Mouse (Mus musculus) megakaryocyte progenitor cell, adult 5-6 weeks (primary cell): ENCODE measurements around the gene Zbtb39. TPM values are rescaled to one million over a fixed set of nuclear protein-coding genes. Genes with fewer than 3 reads are reported as not detected.
"Not testable (repeated sequence)": the region's sequence is repeated elsewhere in the genome, so short reads cannot be mapped to it uniquely, and the experiment has no call there.

Experiments used
- ATAC-seq: replicated peaks from 2 replicates; pipeline ENCODE4 v1.8.0; 2016; ENCODE audit warnings: mild to moderate bottlenecking, moderate TSS enrichment, inconsistent platforms; ENCODE audit not compliant: poor library complexity
- total RNA-seq, 2 experiments: library from RNA; stranded (forward) in 1 of 2; stranded (reverse) in 1 of 2; fragments of 157-497, 149-512 nt in 1 of 2; fragments of 200-1000 nt in 1 of 2; gene quantifications; 2 replicates each; pipeline versions ENCODE4 v1.2.3 to v1.2.4; 2015 to 2017

The Zbtb39 gene
- total RNA-seq, 2 experiments from 2014 or later: 2.0 to 4.7 TPM

DNA sequence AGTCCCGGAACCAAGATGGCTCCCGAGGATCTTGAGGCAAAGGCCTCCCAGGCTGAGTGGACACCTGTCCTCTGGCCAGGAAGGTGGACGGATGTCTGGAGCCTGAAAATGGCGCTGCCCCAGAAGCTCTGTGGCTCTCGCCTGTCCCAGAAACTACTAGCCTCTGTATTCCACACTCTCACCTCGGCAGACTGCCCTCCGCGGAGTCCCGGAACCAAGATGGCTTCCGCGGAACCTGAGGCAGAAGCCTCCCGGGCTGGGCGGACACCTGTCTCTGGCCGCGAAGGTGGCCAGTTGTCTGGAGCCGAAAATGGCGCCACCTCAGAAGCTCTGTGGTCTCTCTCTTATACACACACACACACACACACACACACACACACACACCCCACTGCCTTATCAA is 43.0 kb downstream of the Zbtb39 start:
- not testable (repeated sequence) for ATAC-seq

DNA sequence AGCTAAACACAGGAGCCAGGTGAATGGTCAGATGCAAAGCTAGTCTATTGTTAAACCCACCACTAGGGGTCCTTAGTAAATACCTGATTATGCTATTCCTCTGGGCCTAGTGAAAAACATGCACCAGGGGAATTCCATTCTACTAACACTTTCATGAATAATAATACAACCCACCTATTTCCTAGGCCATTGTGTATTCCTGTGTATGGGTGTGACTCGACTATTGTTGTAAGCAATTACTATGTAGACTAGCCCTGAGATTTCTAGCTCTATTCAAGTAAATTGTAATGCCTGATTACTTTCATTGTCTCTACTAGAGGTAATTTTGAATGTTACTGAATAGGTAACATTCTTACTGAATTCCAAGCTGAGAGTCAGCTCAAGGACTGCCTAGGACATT is 46.1 kb downstream of the Zbtb39 start:
- ATAC-seq: not testable (repeated sequence)

Other genes starting within 250 kb of the Zbtb39 start
- 0.20 and 0.25 TPM in 2 replicates for gene Stac3, start 237.9 kb upstream of the Zbtb39 start, total RNA-seq (2015)
- 1.1 TPM in 1 of 2 replicates, not detected in the other for gene Stac3, start 237.9 kb upstream of the Zbtb39 start, total RNA-seq (2017)
- gene Ndufa4l2, start 224.6 kb upstream of the Zbtb39 start, total RNA-seq (2015): not detected in 2 replicates
- not detected in 2 replicates for gene Ndufa4l2, start 224.6 kb upstream of the Zbtb39 start, total RNA-seq (2017)
- 91.3 and 92.6 TPM in 2 replicates for gene Shmt2, start 217.1 kb upstream of the Zbtb39 start, total RNA-seq (2015)
- gene Shmt2, start 217.1 kb upstream of the Zbtb39 start, total RNA-seq (2017): 95.8 and 100 TPM in 2 replicates
- gene Nxph4, start 205.0 kb upstream of the Zbtb39 start, total RNA-seq (2015): not detected in 2 replicates
- gene Nxph4, start 205.0 kb upstream of the Zbtb39 start, total RNA-seq (2017): not detected in 2 replicates
- 9.8 and 10.0 TPM in 2 replicates for gene Lrp1, start 118.4 kb upstream of the Zbtb39 start, total RNA-seq (2015)
- gene Lrp1, start 118.4 kb upstream of the Zbtb39 start, total RNA-seq (2017): 4.5 and 7.3 TPM in 2 replicates
- 27.3 and 29.6 TPM in 2 replicates for gene Stat6, start 96.6 kb upstream of the Zbtb39 start, total RNA-seq (2015)
- 38.9 and 42.7 TPM in 2 replicates for gene Stat6, start 96.6 kb upstream of the Zbtb39 start, total RNA-seq (2017)
- 15.7 and 19.8 TPM in 2 replicates for gene Nemp1, start 72.6 kb upstream of the Zbtb39 start, total RNA-seq (2015)
- gene Nemp1, start 72.6 kb upstream of the Zbtb39 start, total RNA-seq (2017): 17.8 and 25.3 TPM in 2 replicates
- gene Nab2, start 71.0 kb upstream of the Zbtb39 start, total RNA-seq (2015): 2.4 and 2.6 TPM in 2 replicates
- 3.4 and 5.2 TPM in 2 replicates for gene Nab2, start 71.0 kb upstream of the Zbtb39 start, total RNA-seq (2017)
- 0.15 TPM in 1 of 2 replicates, not detected in the other for gene Myo1a, start 34.4 kb upstream of the Zbtb39 start, total RNA-seq (2015)
- gene Myo1a, start 34.4 kb upstream of the Zbtb39 start, total RNA-seq (2017): 0.03 and 0.37 TPM in 2 replicates
- gene Tac2, start 15.1 kb upstream of the Zbtb39 start, total RNA-seq (2015): 1.2 TPM in 1 of 2 replicates, not detected in the other
- gene Tac2, start 15.1 kb upstream of the Zbtb39 start, total RNA-seq (2017): not detected in 2 replicates
- not detected in 2 replicates for gene Gpr182, start 12.2 kb downstream of the Zbtb39 start, total RNA-seq (2015)
- gene Gpr182, start 12.2 kb downstream of the Zbtb39 start, total RNA-seq (2017): not detected in 2 replicates
- gene Rdh1, start 20.2 kb downstream of the Zbtb39 start, total RNA-seq (2015): not detected in 2 replicates
- not detected in 2 replicates for gene Rdh1, start 20.2 kb downstream of the Zbtb39 start, total RNA-seq (2017)
- not detected in 2 replicates for gene Rdh16f1, start 20.2 kb downstream of the Zbtb39 start, total RNA-seq (2015)
- not detected in 2 replicates for gene Rdh16f1, start 20.2 kb downstream of the Zbtb39 start, total RNA-seq (2017)
- not detected in 2 replicates for gene Rdh9, start 36.8 kb downstream of the Zbtb39 start, total RNA-seq (2015)
- not detected in 2 replicates for gene Rdh9, start 36.8 kb downstream of the Zbtb39 start, total RNA-seq (2017)
- not detected in 2 replicates for gene Rdh16, start 61.6 kb downstream of the Zbtb39 start, total RNA-seq (2015)
- gene Rdh16, start 61.6 kb downstream of the Zbtb39 start, total RNA-seq (2017): not detected in 2 replicates
- not detected in 2 replicates for gene Rdh19, start 110.4 kb downstream of the Zbtb39 start, total RNA-seq (2015)
- gene Rdh19, start 110.4 kb downstream of the Zbtb39 start, total RNA-seq (2017): not detected in 2 replicates
- not detected in 2 replicates for gene Rdh16f2, start 126.9 kb downstream of the Zbtb39 start, total RNA-seq (2015)
- gene Rdh16f2, start 126.9 kb downstream of the Zbtb39 start, total RNA-seq (2017): not detected in 2 replicates
- not detected in 2 replicates for gene Rdh7, start 149.3 kb downstream of the Zbtb39 start, total RNA-seq (2015)
- not detected in 2 replicates for gene Rdh7, start 149.3 kb downstream of the Zbtb39 start, total RNA-seq (2017)
- gene Sdr9c7, start 159.0 kb downstream of the Zbtb39 start, total RNA-seq (2015): not detected in 2 replicates
- not detected in 2 replicates for gene Sdr9c7, start 159.0 kb downstream of the Zbtb39 start, total RNA-seq (2017)